Mouse (Mus musculus): ENCODE measurements at regions not wholly inside any gene's neighbourhood (a gene's known extent, or its start where the extent isn't known, plus 50 kb on each side); places are given as distances from the start of the nearest gene placed in this dataset.

GRCm38 (mm10) chr4:95200130-95200529, 148.1 kb upstream of the Jun start:
- no peaks in the 10 kb centered on the region for H3K9me3 ChIP-seq (replicated peaks; ENCODE audit: insufficient read depth, low read length)
- no peaks in the 10 kb centered on the region for H3K27me3 ChIP-seq (ENCODE audit: control insufficient read depth in 1 of 2, insufficient read depth in 2 of 2, low read length in 2 of 2)
- H3K36me3 ChIP-seq (ENCODE audit: control insufficient read depth in 1 of 2, insufficient read depth in 2 of 2, low read length in 2 of 2), result peaks cover 0 to 5% of the 10 kb centered on the region in 2 experiments; a peak in 2 of 4 replicates
- no peak overlapping the region for H3K9ac ChIP-seq (ENCODE audit: control insufficient read depth, low read depth, low read length, poor library complexity, severe bottlenecking)
- peaks cover 2 to 10% of the 10 kb centered on the region in 2 experiments for H3K4me1 ChIP-seq (ENCODE audit: control insufficient read depth in 1 of 2, insufficient read depth in 2 of 2, low read length in 2 of 2)
- DNase-seq (ENCODE audit: low read depth, low spot score), result no peak
- H3K4me3 ChIP-seq (ENCODE audit: control insufficient read depth in 1 of 2, insufficient read depth in 1 of 2, low read depth in 2 of 2, low read length in 2 of 2), result no peak overlapping the region
- no peak overlapping the region for H3K27ac ChIP-seq (ENCODE audit: control insufficient read depth, low read depth, low read length)
- no peaks in the 10 kb centered on the region for H3K79me2 ChIP-seq (ENCODE audit: control insufficient read depth, insufficient read depth, low read length, poor library complexity)
- TF ChIP-seq E2F4 (IDR thresholded peaks at IDR 0.05; ENCODE audit: borderline replicate concordance, low read depth, low read length) (no peak), TAL1 (IDR thresholded peaks at IDR 0.05; ENCODE audit: low read length) (no peak), MAFK (IDR thresholded peaks at IDR 0.05; ENCODE audit: borderline replicate concordance, low read depth, low read length) (no peak), MAZ (IDR thresholded peaks at IDR 0.05; ENCODE audit: low read depth, low read length) (no peak), MYC (IDR thresholded peaks at IDR 0.05; ENCODE audit: low read depth, low read length) (no peak), GATA1 (IDR thresholded peaks at IDR 0.05; ENCODE audit: low read depth, low read length) (no peak), MYB (IDR thresholded peaks at IDR 0.05; ENCODE audit: low read depth, low read length) (no peak), CHD1 (IDR thresholded peaks at IDR 0.05; ENCODE audit: low read depth, low read length) (no peak), ZMIZ1 (IDR thresholded peaks at IDR 0.05; ENCODE audit: low read depth, low read length) (no peak), UBTF (IDR thresholded peaks at IDR 0.05; ENCODE audit: borderline replicate concordance, insufficient read depth, low read depth, low read length) (no peak), MEF2A (IDR thresholded peaks at IDR 0.05; ENCODE audit: extremely low read depth, insufficient replicate concordance, low read depth, low read length, poor library complexity, severe bottlenecking) (no peak), SIN3A (IDR thresholded peaks at IDR 0.05; ENCODE audit: low read length) (no peak), BHLHE40 (IDR thresholded peaks at IDR 0.05; ENCODE audit: borderline replicate concordance, low read depth, low read length) (no peak), POLR2AphosphoS2 (IDR thresholded peaks at IDR 0.05; ENCODE audit: low read length) (no peak)

- TF ChIP-seq JUND (IDR thresholded peaks at IDR 0.05; ENCODE audit: low read depth, low read length) (no peak), ZC3H11A (IDR thresholded peaks at IDR 0.05; ENCODE audit: low read depth, low read length) (no peak)
- no peak overlapping the region for H3K4me3 ChIP-seq (ENCODE audit: control insufficient read depth in 1 of 2, insufficient read depth in 1 of 2, low read depth in 2 of 2, low read length in 2 of 2)
Observed at GRCm38 (mm10) chr4:95202478-95202877, 150.5 kb upstream of the Jun start.

More at GRCm38 (mm10) chr4:95202478-95202877, 150.5 kb upstream of the Jun start:
- H3K27ac ChIP-seq (ENCODE audit: control insufficient read depth, low read depth, low read length), result no peak overlapping the region
- no peak for DNase-seq (ENCODE audit: low read depth, low spot score)
- no peaks in the 10 kb centered on the region for H3K36me3 ChIP-seq (ENCODE audit: control insufficient read depth in 1 of 2, insufficient read depth in 2 of 2, low read length in 2 of 2)
- H3K27me3 ChIP-seq (ENCODE audit: control insufficient read depth in 1 of 2, insufficient read depth in 2 of 2, low read length in 2 of 2), result no peaks in the 10 kb centered on the region
- no peaks in the 10 kb centered on the region for H3K9me3 ChIP-seq (replicated peaks; ENCODE audit: insufficient read depth, low read length)
- no peaks in the 10 kb centered on the region for H3K79me2 ChIP-seq (ENCODE audit: control insufficient read depth, insufficient read depth, low read length, poor library complexity)
- H3K4me1 ChIP-seq (ENCODE audit: control insufficient read depth in 1 of 2, insufficient read depth in 2 of 2, low read length in 2 of 2), result no peaks in the 10 kb centered on the region
- no peak overlapping the region for H3K9ac ChIP-seq (ENCODE audit: control insufficient read depth, low read depth, low read length, poor library complexity, severe bottlenecking)
